Mouse (Mus musculus) testis, adult 2 months (tissue): ENCODE data around the gene Acsl1.

ENCODE experiments used
- CTCF ChIP-seq: fragments of 200-500 bp; IDR thresholded peaks from 2 replicates; pipeline ENCODE4 v1.5.1; 2012; ENCODE audit warnings: low read depth, mild to moderate bottlenecking, inconsistent platforms, low read length, moderate library complexity; ENCODE audit not compliant: control insufficient read depth, insufficient read depth, insufficient replicate concordance
- POLR2A ChIP-seq: fragments of 200-500 bp; IDR thresholded peaks from 2 replicates; pipeline ENCODE4 v1.6.1; 2012; ENCODE audit warnings: low read depth, mild to moderate bottlenecking, inconsistent platforms, low read length, moderate library complexity; ENCODE audit not compliant: control insufficient read depth

DNA sequence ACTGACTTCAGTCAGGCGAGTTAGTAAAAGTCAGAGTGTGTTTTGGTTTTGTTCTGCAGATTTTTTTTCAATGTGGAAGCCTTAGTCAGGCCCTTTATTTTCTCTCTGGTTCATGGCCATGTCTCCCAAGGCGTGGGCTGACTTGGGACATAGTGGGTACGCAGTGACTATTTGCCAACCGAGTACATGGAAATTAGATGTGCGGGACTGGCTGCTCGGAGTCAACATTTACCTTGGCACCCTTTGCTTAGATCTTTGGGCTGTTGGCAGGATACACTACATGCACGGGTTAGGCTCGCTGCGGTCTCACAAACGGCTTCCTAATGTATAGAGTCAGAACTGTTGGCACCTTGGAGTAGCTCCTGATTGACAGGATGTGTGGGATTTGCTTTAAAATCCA lies 7.9 kb downstream of the Acsl1 start:
- TF ChIP-seq CTCF (no peak), POLR2A (no peak)
